Mouse (Mus musculus): Measurements from ENCODE around the gene Dus2.
"Not testable (repeated sequence)": the region's sequence is repeated elsewhere in the genome, so short reads cannot be mapped to it uniquely, and the experiment has no call there.

DNA sequence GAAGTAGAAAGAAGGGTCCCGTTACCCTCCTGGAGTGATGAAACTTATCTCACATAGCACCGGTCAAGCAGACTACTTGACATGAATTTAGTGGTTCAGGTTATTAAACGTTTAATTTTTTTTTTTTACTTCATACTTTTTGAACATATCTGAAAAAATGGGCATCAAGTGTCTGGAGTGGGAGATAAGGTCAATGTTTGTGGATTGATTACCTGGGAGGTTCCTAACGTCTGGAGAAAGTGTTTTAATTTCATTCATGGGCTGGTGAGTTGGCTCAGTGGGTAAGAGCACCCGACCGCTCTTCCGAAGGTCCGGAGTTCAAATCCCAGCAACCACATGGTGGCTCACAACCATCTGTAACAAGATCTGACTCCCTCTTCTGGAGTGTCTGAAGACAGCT, 21.1 kb downstream of the Dus2 start:
- not testable (repeated sequence) for TF ChIP-seq CTCF (IDR thresholded peaks at IDR 0.05; ENCODE audit: low read depth); EP300 (optimal IDR thresholded peaks at IDR 0.05)
